Mouse (Mus musculus): Measurements from ENCODE around the gene Met. TPM values are rescaled to one million over a fixed set of nuclear protein-coding genes. Genes with fewer than 3 reads are reported as not detected.

Gene Met
- polyA plus RNA-seq, 1 experiment: 10.2 TPM

GRCm38 (mm10) chr6:17578092-17578760 lies 114.6 kb downstream of the Met start:
- Histone ChIP-seq H3K79me3 (ENCODE audit: low read depth) (no peaks in the 10 kb centered on the region), H3K4me3 (ENCODE audit: insufficient read depth, poor library complexity, severe bottlenecking) (no peak overlapping the region), H3ac (ENCODE audit: control insufficient read depth, insufficient read length, low read depth) (no peak overlapping the region), H3K27me3 (ENCODE audit: control insufficient read depth, insufficient read depth, insufficient read length) (no peaks in the 10 kb centered on the region), H3K36me3 (ENCODE audit: control insufficient read depth, insufficient read depth) (peaks cover 24% of the 10 kb centered on the region), H3K79me2 (ENCODE audit: control insufficient read depth, insufficient read depth) (no peaks in the 10 kb centered on the region)
- TF ChIP-seq MAX (IDR thresholded peaks at IDR 0.05): no peak
- no peak for TF ChIP-seq CTCF (IDR thresholded peaks at IDR 0.05; ENCODE audit: control insufficient read depth, insufficient read depth, insufficient read length)
- TF ChIP-seq MYOD1 (IDR thresholded peaks at IDR 0.05; ENCODE audit: control insufficient read depth, insufficient read length, low read depth): no peak
- no peak for TF ChIP-seq USF1 (IDR thresholded peaks at IDR 0.05; ENCODE audit: low read depth)
- no peak for TF ChIP-seq FOSL1 (IDR thresholded peaks at IDR 0.05; ENCODE audit: insufficient read depth, low read length, poor library complexity, severe bottlenecking)
- no peak for TF ChIP-seq CEBPB (IDR thresholded peaks at IDR 0.05; ENCODE audit: low read depth)
- no peak for TF ChIP-seq MYOG (IDR thresholded peaks at IDR 0.05; ENCODE audit: control insufficient read depth, extremely low read depth, insufficient read length)

DNA sequence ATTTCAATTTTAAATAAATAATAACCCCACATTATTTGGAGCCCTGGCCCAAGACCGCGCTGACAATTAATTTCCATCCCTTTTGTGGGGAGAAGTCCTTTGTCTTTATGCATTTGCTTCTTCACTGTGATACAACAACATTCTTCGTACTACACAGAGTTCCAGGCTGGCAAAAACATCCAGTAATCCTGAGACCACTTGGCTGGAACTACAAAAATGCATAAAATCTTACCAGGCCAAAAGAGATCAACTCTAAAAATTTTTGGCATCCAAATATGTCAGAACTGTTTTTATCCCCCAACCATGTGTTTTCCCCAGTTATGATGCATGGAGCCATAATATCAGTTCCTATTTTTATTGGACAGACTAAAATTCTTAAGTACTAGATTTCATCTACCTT lies 116.7 kb downstream of the Met start:
- Histone ChIP-seq H3ac (ENCODE audit: control insufficient read depth, insufficient read length, low read depth) (no peak overlapping the region), H3K79me3 (ENCODE audit: low read depth) (no peaks in the 10 kb centered on the region), H3K27me3 (ENCODE audit: control insufficient read depth, insufficient read depth, insufficient read length) (no peaks in the 10 kb centered on the region), H3K4me3 (ENCODE audit: insufficient read depth, poor library complexity, severe bottlenecking) (no peak overlapping the region), H3K36me3 (ENCODE audit: control insufficient read depth, insufficient read depth) (peaks cover 5% of the 10 kb centered on the region), H3K79me2 (ENCODE audit: control insufficient read depth, insufficient read depth) (no peaks in the 10 kb centered on the region)
- TF ChIP-seq CEBPB (IDR thresholded peaks at IDR 0.05; ENCODE audit: low read depth) (no peak), FOSL1 (IDR thresholded peaks at IDR 0.05; ENCODE audit: insufficient read depth, low read length, poor library complexity, severe bottlenecking) (no peak), MYOD1 (IDR thresholded peaks at IDR 0.05; ENCODE audit: control insufficient read depth, insufficient read length, low read depth) (no peak), MAX (IDR thresholded peaks at IDR 0.05) (no peak), USF1 (IDR thresholded peaks at IDR 0.05; ENCODE audit: low read depth) (no peak), MYOG (IDR thresholded peaks at IDR 0.05; ENCODE audit: control insufficient read depth, extremely low read depth, insufficient read length) (no peak), CTCF (IDR thresholded peaks at IDR 0.05; ENCODE audit: control insufficient read depth, insufficient read depth, insufficient read length) (no peak)

GRCm38 (mm10) chr6:17583982-17584381 lies 120.4 kb downstream of the Met start:
- Histone ChIP-seq H3ac (ENCODE audit: control insufficient read depth, insufficient read length, low read depth) (no peak overlapping the region), H3K27me3 (ENCODE audit: control insufficient read depth, insufficient read depth, insufficient read length) (no peaks in the 10 kb centered on the region), H3K79me3 (ENCODE audit: low read depth) (no peaks in the 10 kb centered on the region), H3K79me2 (ENCODE audit: control insufficient read depth, insufficient read depth) (no peaks in the 10 kb centered on the region), H3K36me3 (ENCODE audit: control insufficient read depth, insufficient read depth) (no peaks in the 10 kb centered on the region), H3K4me3 (ENCODE audit: insufficient read depth, poor library complexity, severe bottlenecking) (no peak overlapping the region)
- TF ChIP-seq MYOD1 (IDR thresholded peaks at IDR 0.05; ENCODE audit: control insufficient read depth, insufficient read length, low read depth): peak; percentile 14
- TF ChIP-seq MAX (IDR thresholded peaks at IDR 0.05): no peak

- H3K36me3 ChIP-seq (ENCODE audit: control insufficient read depth, insufficient read depth): no peaks in the 10 kb centered on the region
- no peaks in the 10 kb centered on the region for H3K27me3 ChIP-seq (ENCODE audit: control insufficient read depth, insufficient read depth, insufficient read length)
- H3K4me3 ChIP-seq (ENCODE audit: insufficient read depth, poor library complexity, severe bottlenecking): no peak overlapping the region
- H3K79me3 ChIP-seq (ENCODE audit: low read depth): no peaks in the 10 kb centered on the region
- TF ChIP-seq USF1 (IDR thresholded peaks at IDR 0.05; ENCODE audit: low read depth): no peak
- TF ChIP-seq CTCF (IDR thresholded peaks at IDR 0.05; ENCODE audit: control insufficient read depth, insufficient read depth, insufficient read length): peak; percentile 58
- H3K79me2 ChIP-seq (ENCODE audit: control insufficient read depth, insufficient read depth): no peaks in the 10 kb centered on the region
- no peak overlapping the region for H3ac ChIP-seq (ENCODE audit: control insufficient read depth, insufficient read length, low read depth)
Measured at GRCm38 (mm10) chr6:17589049-17589952, 125.7 kb downstream of the Met start.

DNA sequence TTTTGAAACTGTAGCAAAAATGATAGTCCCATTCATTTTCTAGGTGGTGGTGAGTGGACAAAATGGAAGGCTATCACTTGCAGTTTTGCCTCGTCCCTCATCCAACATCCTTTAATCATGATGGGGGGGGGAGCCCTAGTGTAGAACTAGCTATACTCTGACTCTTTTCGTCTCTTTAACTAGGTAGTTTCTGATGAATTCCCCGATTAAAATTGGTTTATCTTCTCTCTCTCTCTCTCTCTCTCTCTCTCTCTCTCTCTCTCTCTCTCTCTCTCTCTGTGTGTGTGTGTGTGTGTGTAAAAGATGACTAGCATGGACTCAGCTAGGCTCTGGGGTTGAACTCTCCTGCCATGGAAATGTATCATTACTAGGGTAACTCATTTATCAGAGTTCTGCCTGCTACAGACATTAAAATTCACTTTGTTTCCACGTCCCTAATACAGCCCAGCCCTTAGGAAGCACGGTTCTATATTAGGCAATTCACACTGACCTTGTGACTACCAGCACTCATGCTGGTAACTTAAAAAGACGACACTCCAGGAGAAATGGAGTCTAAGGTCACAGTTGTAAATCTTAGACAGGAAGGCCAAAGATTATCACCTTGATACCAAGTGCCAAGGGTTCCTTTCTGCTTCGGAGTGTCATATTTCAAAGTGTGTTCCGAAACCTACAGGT lies 126.5 kb downstream of the Met start:
- no peaks in the 10 kb centered on the region for H3K79me3 ChIP-seq (ENCODE audit: low read depth)
- no peaks in the 10 kb centered on the region for H3K36me3 ChIP-seq (ENCODE audit: control insufficient read depth, insufficient read depth)
- H3ac ChIP-seq (ENCODE audit: control insufficient read depth, insufficient read length, low read depth): no peak overlapping the region
- no peak overlapping the region for H3K4me3 ChIP-seq (ENCODE audit: insufficient read depth, poor library complexity, severe bottlenecking)
- TF ChIP-seq CEBPB (IDR thresholded peaks at IDR 0.05; ENCODE audit: low read depth): no peak
- no peak for TF ChIP-seq MYOG (IDR thresholded peaks at IDR 0.05; ENCODE audit: control insufficient read depth, extremely low read depth, insufficient read length)
- TF ChIP-seq FOSL1 (IDR thresholded peaks at IDR 0.05; ENCODE audit: insufficient read depth, low read length, poor library complexity, severe bottlenecking): no peak
- TF ChIP-seq CTCF (IDR thresholded peaks at IDR 0.05; ENCODE audit: control insufficient read depth, insufficient read depth, insufficient read length): no peak
- TF ChIP-seq MAX (IDR thresholded peaks at IDR 0.05): no peak
- TF ChIP-seq USF1 (IDR thresholded peaks at IDR 0.05; ENCODE audit: low read depth): no peak
- TF ChIP-seq MYOD1 (IDR thresholded peaks at IDR 0.05; ENCODE audit: control insufficient read depth, insufficient read length, low read depth): no peak
- no peaks in the 10 kb centered on the region for H3K79me2 ChIP-seq (ENCODE audit: control insufficient read depth, insufficient read depth)
- H3K27me3 ChIP-seq (ENCODE audit: control insufficient read depth, insufficient read depth, insufficient read length): no peaks in the 10 kb centered on the region
